Mouse (Mus musculus) neural tube, embryonic 14.5 days (tissue): ENCODE data around the gene Gas6. TPM values are rescaled to one million over a fixed set of nuclear protein-coding genes. Genes with fewer than 3 reads are reported as not detected.

Experiments used
- ATAC-seq: fragments of 200-750 bp; cut with Nextera tagmentation; 2 replicates; pipeline ENCODE4 v1.8.0; 2017; ENCODE audit warnings: low read depth, mild to moderate bottlenecking, moderate TSS enrichment, moderate library complexity
- H3K27ac ChIP-seq: fragments of 300-500 bp; sonication (generic); 2 replicates; pipeline ENCODE4 v1.5.1; 2014; ENCODE audit warnings: low read depth, mild to moderate bottlenecking, control low read depth, low read length, moderate library complexity, mixed read lengths
- H3K27me3 ChIP-seq: fragments of 300-500 bp; sonication (generic); 2 replicates; pipeline ENCODE4 v1.6.1; 2014; ENCODE audit warnings: low read length; ENCODE audit not compliant: control insufficient read depth, insufficient read depth
- H3K36me3 ChIP-seq: fragments of 300-500 bp; sonication (generic); 2 replicates; pipeline ENCODE4 v1.6.1; 2014; ENCODE audit warnings: low read length, mixed read lengths; ENCODE audit not compliant: control insufficient read depth, insufficient read depth
- H3K4me1 ChIP-seq: fragments of 300-500 bp; sonication (generic); 2 replicates; pipeline ENCODE4 v1.6.1; 2014; ENCODE audit warnings: low read length; ENCODE audit not compliant: control insufficient read depth, insufficient read depth
- H3K4me2 ChIP-seq: fragments of 300-500 bp; sonication (generic); 2 replicates; pipeline ENCODE4 v1.6.1; 2014; ENCODE audit warnings: mild to moderate bottlenecking, low read depth, low read length, control low read depth
- H3K4me3 ChIP-seq: fragments of 300-500 bp; sonication (generic); 2 replicates; pipeline ENCODE4 v1.5.1; 2014; ENCODE audit warnings: low read depth, low read length, control low read depth, mixed read lengths
- H3K9ac ChIP-seq: fragments of 300-500 bp; sonication (generic); replicated peaks from 2 replicates; pipeline ENCODE4 v1.6.1; 2014; ENCODE audit warnings: low read depth, mild to moderate bottlenecking, control low read depth, low read length, mixed read lengths
- H3K9me3 ChIP-seq: fragments of 300-500 bp; sonication (generic); 2 replicates; pipeline ENCODE4 v1.6.1; 2016; ENCODE audit warnings: low read length; ENCODE audit not compliant: control insufficient read depth
- WGBS: fragments of 180-500 bp; shearing (Covaris S2); extraction: QIAGEN DNeasy Blood & Tissue Kit; methylation state at CpG from one replicate; pipeline ENCODE4 v1.1.7; 2014; 5-methylcytosine and 5-hydroxymethylcytosine counted together
- polyA plus RNA-seq: library from polyadenylated mRNA; unstranded; fragments of >200 nt; fragmentation: Nextera tagmentation; extraction: Ambion mirVana; gene quantifications from 2 replicates; pipeline ENCODE4 v1.2.1, GENCODE M21; 2014

Gene Gas6
- polyA plus RNA-seq, 1 experiment from 2014 or later, result 26.6 TPM

DNA sequence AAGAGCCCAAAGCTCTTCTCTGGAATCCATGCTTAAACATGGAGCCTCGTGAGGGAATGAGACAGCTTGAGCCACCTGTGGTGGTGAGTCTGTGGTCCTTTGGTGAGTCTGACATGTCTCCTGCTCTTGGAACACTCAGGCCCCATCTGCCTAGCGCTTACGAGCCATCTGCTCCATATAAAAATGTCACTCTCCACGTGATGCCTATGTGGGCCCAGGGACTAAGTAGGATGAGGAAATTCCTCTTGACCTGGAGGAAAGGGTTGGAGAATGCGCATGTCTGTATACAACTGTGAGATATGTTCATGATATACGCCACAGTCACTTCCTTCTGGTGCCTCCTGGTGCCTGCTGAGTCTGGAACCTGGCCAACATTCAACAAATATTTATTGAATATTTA, 18.4 kb upstream of the Gas6 start:
- Histone ChIP-seq H3K4me2 (no peak overlapping the region), H3K4me3 (no peak overlapping the region), H3K9ac (no peak overlapping the region), H3K27ac (no peak overlapping the region), H3K27me3 (no peaks in the 10 kb centered on the region), H3K4me1 (no peaks in the 10 kb centered on the region), H3K9me3 (no peaks in the 10 kb centered on the region), H3K36me3 (no peaks in the 10 kb centered on the region)
- ATAC-seq, result no peak
- WGBS, result 68% methylated on average over 6 of the region's 6 CpGs

DNA sequence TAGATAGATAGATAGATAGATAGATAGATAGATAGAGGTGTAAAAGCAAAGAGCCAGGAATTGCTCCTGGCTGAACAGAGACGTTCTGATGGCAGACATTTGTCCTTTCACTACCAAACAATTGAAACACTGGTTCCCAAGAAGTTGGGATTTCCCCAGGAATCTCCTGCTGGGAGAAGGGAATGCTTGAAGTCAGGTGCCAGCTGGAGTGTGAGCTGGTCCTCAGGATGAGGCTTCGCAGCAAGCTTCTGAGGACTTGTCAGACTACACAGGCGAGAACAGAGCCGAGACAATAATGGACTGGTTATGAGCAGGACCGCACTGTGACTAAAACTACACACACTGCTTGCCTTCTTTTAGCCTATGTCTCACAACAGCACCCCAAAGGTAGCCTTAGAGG, 17.7 kb upstream of the Gas6 start:
- no peak for ATAC-seq

DNA sequence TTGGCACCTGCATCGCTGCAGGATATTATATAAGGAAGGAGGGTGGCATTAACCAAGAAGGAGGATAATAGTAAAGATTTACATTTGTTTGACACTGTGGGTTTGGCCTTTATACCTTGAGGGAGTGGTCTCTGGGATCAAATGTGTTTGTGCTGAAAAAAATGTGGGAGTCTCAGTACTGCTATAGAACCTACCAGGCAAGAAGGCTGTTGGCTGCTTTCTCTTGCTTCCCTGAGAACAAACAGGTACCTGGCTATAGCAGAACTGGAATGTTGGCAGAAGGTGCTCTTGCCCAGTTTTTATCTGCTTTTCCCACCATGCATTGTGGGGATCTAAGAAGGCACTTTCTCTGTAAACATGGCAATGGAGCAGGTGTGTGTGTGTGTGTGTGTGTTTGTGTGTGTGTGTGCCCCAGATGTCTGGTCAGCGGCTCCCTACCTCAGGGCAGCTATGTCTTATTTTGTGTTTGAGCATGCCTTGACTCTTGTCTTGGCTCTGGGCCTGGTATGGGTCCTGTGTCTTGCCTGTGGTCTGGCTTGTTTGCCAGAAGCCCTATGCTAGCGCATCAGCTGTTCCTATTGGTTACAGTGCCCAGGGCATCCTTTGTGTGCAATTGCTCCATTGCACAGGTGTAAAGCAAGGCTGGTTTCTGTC, 13.1 kb upstream of the Gas6 start:
- 95% methylated on average over 3 of the region's 3 CpGs for WGBS
- H3K4me3 ChIP-seq, result no peak overlapping the region

More for the DNA sequence above, 17.7 kb upstream of the Gas6 start:
- H3K4me2 ChIP-seq, result no peak overlapping the region
- H3K9ac ChIP-seq, result no peak overlapping the region
- no peaks in the 10 kb centered on the region for H3K36me3 ChIP-seq
- H3K4me3 ChIP-seq, result no peak overlapping the region
- no peak overlapping the region for H3K27ac ChIP-seq
- no peaks in the 10 kb centered on the region for H3K27me3 ChIP-seq
- 77% methylated on average over 5 of the region's 5 CpGs for WGBS
- H3K9me3 ChIP-seq, result no peaks in the 10 kb centered on the region
- no peaks in the 10 kb centered on the region for H3K4me1 ChIP-seq

DNA sequence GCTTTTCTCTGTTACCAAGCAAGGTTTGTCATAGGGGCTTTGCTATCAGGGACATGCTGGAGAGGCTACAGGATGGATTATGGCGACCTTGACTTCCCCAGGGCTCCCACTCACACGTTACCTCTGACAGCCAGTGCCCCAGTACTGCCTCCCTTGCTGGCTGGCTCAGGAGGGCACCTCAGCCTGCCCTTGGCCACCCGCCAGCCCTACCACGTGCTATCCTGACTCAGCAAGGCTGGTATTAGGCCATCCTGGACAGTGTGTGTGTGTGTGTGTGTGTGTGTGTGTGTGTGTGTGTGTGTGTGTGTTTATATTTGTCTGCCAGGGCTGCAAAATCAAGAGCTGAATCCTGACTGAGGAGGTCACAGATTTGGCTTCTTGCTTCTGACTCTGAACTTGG, 12.6 kb upstream of the Gas6 start:
- Histone ChIP-seq H3K36me3 (no peaks in the 10 kb centered on the region), H3K9me3 (no peaks in the 10 kb centered on the region), H3K4me1 (no peaks in the 10 kb centered on the region), H3K27ac (no peak overlapping the region), H3K27me3 (no peaks in the 10 kb centered on the region), H3K9ac (no peak overlapping the region), H3K4me3 (no peak overlapping the region), H3K4me2 (no peak overlapping the region)
- 45% methylated on average over 4 of the region's 4 CpGs for WGBS
- no peak for ATAC-seq

More for the DNA sequence above, 13.1 kb upstream of the Gas6 start:
- Histone ChIP-seq H3K36me3 (no peaks in the 10 kb centered on the region), H3K27ac (no peak overlapping the region), H3K4me1 (no peaks in the 10 kb centered on the region), H3K9me3 (no peaks in the 10 kb centered on the region), H3K27me3 (no peaks in the 10 kb centered on the region), H3K9ac (no peak overlapping the region), H3K4me2 (no peak overlapping the region)
- no peak for ATAC-seq

DNA sequence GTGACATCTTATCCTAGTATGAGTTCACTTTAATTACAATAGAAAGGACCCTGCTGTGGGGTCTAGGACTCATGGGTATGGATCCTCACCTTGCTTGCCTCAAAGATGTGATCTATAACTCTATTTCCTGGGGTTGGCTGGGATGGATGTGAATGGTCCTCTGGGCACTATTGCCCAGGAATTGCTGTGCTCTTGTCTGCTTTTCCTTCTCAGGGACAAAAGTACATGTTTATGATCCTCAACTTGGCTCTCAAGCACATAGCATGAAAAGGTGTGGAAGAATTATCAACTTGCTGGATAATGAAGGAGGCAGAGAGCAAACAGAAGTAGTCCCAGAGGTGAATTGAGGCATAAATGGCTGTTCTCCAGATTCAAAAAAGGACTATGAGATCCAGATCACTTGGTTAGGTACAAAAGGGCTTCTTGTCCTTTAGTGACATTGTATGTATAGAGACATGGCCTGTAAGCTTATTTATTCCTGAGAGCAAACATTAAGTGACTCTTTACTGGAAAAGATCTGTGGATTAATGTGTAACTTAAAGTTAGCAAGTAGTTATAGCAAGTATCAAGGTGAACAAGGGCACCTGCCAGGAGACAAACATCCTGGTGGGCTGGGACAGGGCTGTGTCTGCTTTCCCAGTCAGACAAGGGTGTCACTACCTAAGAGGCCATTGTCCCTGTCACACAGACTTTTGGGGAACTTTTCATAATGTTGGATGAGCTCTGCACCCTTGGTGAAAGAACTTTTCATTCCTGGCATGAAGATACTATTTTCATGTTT, 10.8 kb upstream of the Gas6 start:
- no peaks in the 10 kb centered on the region for H3K9me3 ChIP-seq
- H3K4me3 ChIP-seq, result no peak overlapping the region
- ATAC-seq, result no peak
- no peak overlapping the region for H3K27ac ChIP-seq
- H3K36me3 ChIP-seq, result no peaks in the 10 kb centered on the region
- no peaks in the 10 kb centered on the region for H3K27me3 ChIP-seq
- no peak overlapping the region for H3K4me2 ChIP-seq
- no peak overlapping the region for H3K9ac ChIP-seq
- no peaks in the 10 kb centered on the region for H3K4me1 ChIP-seq

DNA sequence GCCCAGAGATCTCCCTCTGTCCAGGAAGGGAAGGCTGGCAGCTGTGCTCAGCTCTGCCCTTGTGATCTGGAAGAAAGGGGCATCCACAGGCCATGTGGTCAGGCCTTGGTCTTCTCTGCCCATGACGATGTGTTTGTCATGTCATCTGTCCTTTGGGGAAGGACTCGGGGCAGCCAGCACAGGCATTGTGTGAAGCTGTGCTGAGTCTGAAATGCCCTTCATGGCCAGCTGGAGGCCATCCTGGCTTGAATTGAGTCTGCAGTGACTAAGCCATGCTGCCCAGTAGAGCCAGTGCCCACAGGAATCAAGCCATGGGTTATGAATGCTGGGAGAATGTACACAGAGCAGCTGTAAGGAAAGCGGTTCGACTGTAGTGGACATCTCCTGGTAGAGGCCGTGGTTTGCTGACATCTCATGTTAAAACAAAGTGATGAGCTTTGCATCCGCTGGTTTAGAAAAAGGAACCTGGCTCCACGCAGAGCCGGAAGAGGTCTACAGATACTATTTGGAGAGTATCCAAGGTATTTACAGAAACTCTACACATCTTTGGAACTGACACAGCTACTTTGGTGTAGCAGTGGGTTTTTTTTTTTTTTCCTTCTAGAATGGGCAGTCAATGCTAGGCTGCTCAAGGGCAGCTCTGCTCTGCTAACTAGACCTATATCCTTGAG, 9.8 kb upstream of the Gas6 start:
- Histone ChIP-seq H3K9ac (no peak overlapping the region), H3K27me3 (no peaks in the 10 kb centered on the region), H3K4me2 (no peak overlapping the region), H3K9me3 (no peaks in the 10 kb centered on the region), H3K27ac (no peak overlapping the region), H3K4me3 (no peak overlapping the region), H3K4me1 (no peaks in the 10 kb centered on the region), H3K36me3 (no peaks in the 10 kb centered on the region)
- 87% methylated on average over 8 of the region's 8 CpGs for WGBS
- no peak for ATAC-seq

DNA sequence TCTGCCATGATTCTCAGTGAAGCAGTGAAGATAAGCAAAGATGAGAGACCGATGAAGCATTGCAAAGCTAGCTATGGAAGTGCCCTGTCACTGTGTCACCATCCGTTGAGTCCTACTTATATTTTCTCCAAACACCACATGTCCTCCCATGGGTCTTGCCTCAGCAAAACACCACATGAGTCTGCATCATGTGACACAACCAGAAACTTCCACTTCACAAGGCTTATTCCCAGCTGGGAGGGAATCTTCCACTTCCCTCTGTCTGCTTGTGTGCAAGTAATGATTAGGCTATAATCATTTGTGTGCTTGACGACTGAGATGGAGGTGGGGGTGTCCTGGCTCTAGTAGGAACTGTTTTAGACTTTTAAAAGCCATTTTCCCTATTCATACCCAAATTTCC, 6.9 kb upstream of the Gas6 start:
- Histone ChIP-seq H3K4me1 (no peaks in the 10 kb centered on the region), H3K9me3 (no peaks in the 10 kb centered on the region), H3K27me3 (no peaks in the 10 kb centered on the region), H3K27ac (no peak overlapping the region), H3K4me2 (no peak overlapping the region), H3K4me3 (no peak overlapping the region), H3K36me3 (no peaks in the 10 kb centered on the region), H3K9ac (no peak overlapping the region)
- ATAC-seq, result no peak
- 77% methylated on average over 3 of the region's 3 CpGs for WGBS

DNA sequence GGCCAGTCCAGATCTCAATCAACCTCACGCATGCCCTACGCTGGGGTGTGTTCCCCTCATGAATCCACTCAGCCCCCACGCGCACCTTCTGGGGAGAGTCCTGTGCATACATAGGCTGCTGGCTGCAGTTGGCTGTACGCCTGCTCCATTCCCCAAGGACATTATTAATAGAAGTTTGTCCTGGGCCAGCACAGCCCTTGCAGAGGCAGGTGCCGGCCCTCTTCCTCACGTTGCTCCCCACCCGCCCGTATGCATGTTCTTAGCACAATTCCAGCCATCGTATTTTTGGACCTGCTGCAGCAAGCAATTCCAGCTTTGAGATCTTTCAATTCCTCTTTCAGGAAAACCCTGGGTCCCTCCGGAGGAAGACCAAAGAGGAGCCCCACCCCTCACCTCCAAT, 1.3 kb downstream of the Gas6 start:
- WGBS, result 54% methylated on average over 11 of the region's 11 CpGs
- Histone ChIP-seq H3K27me3 (peaks cover 4% of the 10 kb centered on the region), H3K9me3 (no peaks in the 10 kb centered on the region), H3K27ac (no peak overlapping the region), H3K36me3 (no peaks in the 10 kb centered on the region), H3K4me1 (0 out of 2 replicates have a peak, but pooled peaks cover 6% of the 10 kb centered on the region), H3K9ac (no peak overlapping the region), H3K4me2 (peak overlapping the region; percentile 58), H3K4me3 (peak overlapping the region; percentile 52; the same call in 1 of the 2 replicates)
- no peak; the same call in 1 of the 2 replicates for ATAC-seq
